Mouse (Mus musculus) limb, embryonic 15.5 days (tissue): ENCODE data around the gene Lnpep. TPM values are rescaled to one million over a fixed set of nuclear protein-coding genes. Genes with fewer than 3 reads are reported as not detected.

Experiments
- ATAC-seq: fragments of 200-750 bp; cut with Nextera tagmentation; 2 replicates; pipeline ENCODE4 v1.8.0; 2017; ENCODE audit warnings: low read depth, moderate TSS enrichment; ENCODE audit not compliant: insufficient number of reproducible peaks, low FRiP score, low TSS enrichment
- H3K27ac ChIP-seq: fragments of 300-500 bp; sonication (generic); 2 replicates; pipeline ENCODE4 v1.5.1; 2015; ENCODE audit warnings: moderate library complexity, mild to moderate bottlenecking, inconsistent platforms
- H3K27me3 ChIP-seq: fragments of 300-500 bp; sonication (generic); 2 replicates; pipeline ENCODE4 v1.6.1; 2015; ENCODE audit warnings: inconsistent platforms
- H3K36me3 ChIP-seq: fragments of 300-500 bp; sonication (generic); 2 replicates; pipeline ENCODE4 v1.6.1; 2015; ENCODE audit warnings: inconsistent platforms
- H3K4me1 ChIP-seq: fragments of 300-500 bp; sonication (generic); 2 replicates; pipeline ENCODE4 v1.6.1; 2015; ENCODE audit warnings: inconsistent platforms
- H3K4me2 ChIP-seq: fragments of 300-500 bp; sonication (generic); 2 replicates; pipeline ENCODE4 v1.6.1; 2015; ENCODE audit warnings: mild to moderate bottlenecking, inconsistent platforms
- H3K4me3 ChIP-seq: fragments of 300-500 bp; sonication (generic); 2 replicates; pipeline ENCODE4 v1.5.1; 2015; ENCODE audit warnings: mild to moderate bottlenecking, inconsistent platforms
- H3K9ac ChIP-seq: fragments of 300-500 bp; sonication (generic); 2 replicates; pipeline ENCODE4 v1.6.1; 2015; ENCODE audit warnings: inconsistent platforms
- H3K9me3 ChIP-seq: fragments of 300-500 bp; sonication (generic); 2 replicates; pipeline ENCODE4 v1.6.1; 2016; ENCODE audit warnings: inconsistent platforms
- WGBS: fragments of 180-500 bp; shearing (Covaris S2); methylation state at CpG from one replicate; pipeline ENCODE4 v1.1.7; 2015; 5-methylcytosine and 5-hydroxymethylcytosine counted together
- polyA plus RNA-seq: library from polyadenylated mRNA; unstranded; fragments of >200 nt; fragmentation: Nextera tagmentation; extraction: Ambion mirVana; gene quantifications from 2 replicates; pipeline ENCODE4 v1.2.1, GENCODE M21; 2015

Gene Lnpep
- polyA plus RNA-seq, 1 experiment from 2014 or later: 10.8 TPM

GRCm38 (mm10) chr17:17485789-17486188, 139.1 kb downstream of the Lnpep start:
- no peak overlapping the region for H3K27ac ChIP-seq
- no peak for ATAC-seq

More at GRCm38 (mm10) chr17:17485789-17486188, 139.1 kb downstream of the Lnpep start:
- no peak overlapping the region for H3K9ac ChIP-seq
- no peaks in the 10 kb centered on the region for H3K36me3 ChIP-seq
- no peaks in the 10 kb centered on the region for H3K9me3 ChIP-seq
- H3K27me3 ChIP-seq: no peaks in the 10 kb centered on the region
- H3K4me1 ChIP-seq: peaks cover under 1% of the 10 kb centered on the region; the same call in 1 of the 2 replicates
- H3K4me3 ChIP-seq: no peak overlapping the region
- H3K4me2 ChIP-seq: no peak overlapping the region
- 31% methylated on average over 2 of the region's 2 CpGs for WGBS

Other genes with a start within 250 kb of the Lnpep start
- gene Lix1, start 222.4 kb downstream of the Lnpep start, polyA plus RNA-seq: 13.9 and 14.1 TPM in 2 replicates
- not detected in 2 replicates for gene Vmn2r90, start 78.7 kb upstream of the Lnpep start, polyA plus RNA-seq
- gene Spaca6, start 202.1 kb upstream of the Lnpep start, polyA plus RNA-seq: 25.3 and 36.6 TPM in 2 replicates
- 1.6 and 2.0 TPM in 2 replicates for gene Has1, start 230.2 kb upstream of the Lnpep start, polyA plus RNA-seq